Mouse (Mus musculus): ENCODE data around the gene Gstm5.

DNA sequence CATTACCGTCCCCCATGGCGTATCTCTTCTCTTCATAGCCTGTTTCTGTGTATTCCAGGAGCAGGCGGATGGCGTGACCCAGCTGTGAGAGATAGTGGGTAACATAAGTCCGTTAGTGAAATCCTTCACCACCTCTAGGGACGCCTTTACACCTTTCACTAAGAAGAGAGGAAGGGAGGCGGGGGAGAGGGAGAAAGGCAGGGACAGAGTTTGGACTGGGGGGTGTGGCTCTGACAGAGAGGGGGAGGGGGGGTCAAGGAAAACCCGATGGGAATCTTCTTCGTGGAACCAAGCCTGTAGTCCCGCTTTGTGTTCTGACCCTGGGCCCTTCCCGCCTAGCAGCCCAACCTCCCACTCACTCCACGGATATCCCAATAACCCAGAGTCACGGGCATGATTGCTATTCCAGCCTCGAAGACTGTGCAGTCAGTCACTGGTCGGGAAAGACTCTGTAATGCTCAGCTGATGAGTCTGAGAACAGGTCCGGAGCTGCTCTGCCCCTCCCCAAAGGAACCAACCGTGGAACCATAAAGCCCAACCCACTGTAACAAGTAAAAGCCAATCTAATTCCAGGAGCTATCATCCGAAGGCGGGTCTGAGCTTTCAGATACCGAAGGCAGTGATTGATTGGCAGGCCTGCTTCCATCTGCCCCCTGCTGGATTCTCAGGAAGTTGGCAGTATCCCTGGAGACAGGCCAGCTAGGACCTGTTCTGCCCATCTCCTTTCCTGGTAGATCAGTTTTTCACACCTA is 47.8 kb downstream of the Gstm5 start, which contains the start of gene Gstm6:
- TF ChIP-seq USF1 (IDR thresholded peaks at IDR 0.05; ENCODE audit: low read depth) = no peak
- TF ChIP-seq CTCF (IDR thresholded peaks at IDR 0.05; ENCODE audit: control insufficient read depth, insufficient read depth, insufficient read length) = no peak
- no peak for TF ChIP-seq MAX (IDR thresholded peaks at IDR 0.05)
- no peak for TF ChIP-seq MYOD1 (IDR thresholded peaks at IDR 0.05; ENCODE audit: control insufficient read depth, insufficient read length, low read depth)
- TF ChIP-seq MYOG (IDR thresholded peaks at IDR 0.05; ENCODE audit: control insufficient read depth, extremely low read depth, insufficient read length) = no peak
- no peak for TF ChIP-seq CEBPB (IDR thresholded peaks at IDR 0.05; ENCODE audit: low read depth)
- TF ChIP-seq FOSL1 (IDR thresholded peaks at IDR 0.05; ENCODE audit: insufficient read depth, low read length, poor library complexity, severe bottlenecking) = no peak
